Mouse (Mus musculus): Measurements from ENCODE around the gene Hdgfl2.

Hdgfl2 gene

DNA sequence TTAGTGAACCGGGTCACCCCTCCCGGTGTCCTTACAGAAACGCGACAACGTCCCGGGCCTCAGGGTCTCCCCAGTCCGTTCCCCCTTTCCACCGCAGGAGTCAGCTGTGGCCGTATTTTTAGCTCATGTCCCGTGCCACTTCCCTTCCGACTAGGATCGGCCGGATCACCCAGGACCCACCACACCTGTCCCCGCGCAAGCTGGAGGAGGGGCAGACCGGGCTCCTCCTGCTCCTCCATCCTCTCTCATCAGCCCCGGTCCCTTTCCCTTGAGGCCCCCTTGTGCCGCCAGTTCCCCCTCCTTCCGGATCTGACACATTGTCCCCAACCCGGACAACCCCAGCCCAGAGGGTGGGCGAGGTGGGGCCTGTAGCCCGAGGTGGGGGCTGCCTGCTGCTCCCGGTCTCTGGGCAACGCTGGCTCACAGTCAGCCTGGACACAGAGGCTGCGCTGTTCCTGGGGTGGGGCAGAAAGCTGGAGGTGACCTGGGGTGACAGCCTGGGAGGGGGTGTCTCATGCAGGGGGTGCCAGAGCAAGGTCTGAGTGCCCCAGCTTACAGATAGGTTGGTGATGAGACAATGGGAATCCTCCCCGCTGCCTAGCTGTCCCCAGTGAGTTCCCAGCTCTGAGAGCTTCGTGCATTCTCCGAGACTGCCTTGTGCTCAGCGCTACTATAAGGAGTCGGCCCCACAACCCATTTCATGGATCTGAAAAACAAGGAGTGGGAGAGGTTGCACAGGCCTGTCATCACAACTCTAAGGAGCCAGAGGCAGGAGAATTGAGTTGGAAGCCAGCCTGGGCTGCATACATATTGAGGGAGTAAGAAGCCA lies 69.6 kb downstream of the Hdgfl2 start:
- no peak for DNase-seq (ENCODE audit: extremely low read depth, low read depth, low spot score)

GRCm38 (mm10) chr17:56149897-56150296 lies 70.5 kb downstream of the Hdgfl2 start:
- no peak for DNase-seq (ENCODE audit: extremely low read depth, low read depth, low spot score)
